Mouse (Mus musculus): ENCODE measurements around the gene Hist2h2aa2.

- no peak for TF ChIP-seq CTCF (conservative IDR thresholded peaks at IDR 0.05; ENCODE audit: insufficient read depth, insufficient read length, low read depth, low read length)
- no peak for TF ChIP-seq POLR2A (IDR thresholded peaks at IDR 0.05; ENCODE audit: low read depth, low read length)
These were observed 16.0 kb upstream of the Hist2h2aa2 start for GRCm38 (mm10) chr3:96255926-96256593.

Data from kidney, adult 2 months (tissue).